Mouse (Mus musculus): ENCODE measurements around the gene Ddn. TPM values are rescaled to one million over a fixed set of nuclear protein-coding genes. Genes with fewer than 3 reads are reported as not detected.

Gene Ddn
- polyA plus RNA-seq, 1 experiment from 2014 or later: not detected

- H3K4me3 ChIP-seq (ENCODE audit: low read depth, low read length): peak overlapping the region; percentile 30
- H3K36me3 ChIP-seq (ENCODE audit: control insufficient read depth, insufficient read depth, low read length): peaks cover 2% of the 10 kb centered on the region; the same call in 1 of the 2 replicates
- no peaks in the 10 kb centered on the region for H3K9me3 ChIP-seq (ENCODE audit: control insufficient read depth, low read length)
- H3K4me2 ChIP-seq (ENCODE audit: low read depth, severe bottlenecking): peak overlapping the region; percentile 55
- peaks cover 21% of the 10 kb centered on the region for H3K4me1 ChIP-seq (ENCODE audit: control insufficient read depth, insufficient read depth, low read length)
- no peak overlapping the region for H3K27ac ChIP-seq (replicated peaks; ENCODE audit: low read depth, low read length)
- WGBS: under 1% methylated on average over 54 of the region's 58 CpGs
- peak overlapping the region; percentile 30; the same call in 1 of the 2 replicates for H3K9ac ChIP-seq (ENCODE audit: low read length)
- no peak for ATAC-seq (ENCODE audit: insufficient number of reproducible peaks, low FRiP score, low TSS enrichment, low read depth)
- peak; percentile 62 for DNase-seq (ENCODE audit: low spot score)
- H3K27me3 ChIP-seq (ENCODE audit: control insufficient read depth, insufficient read depth, low read length): peaks cover 84% of the 10 kb centered on the region
Measured at GRCm38 (mm10) chr15:98806809-98807770, 2.2 kb downstream of the Ddn start.

- WGBS: 4% methylated on average over 30 of the region's 30 CpGs
- peak overlapping the region; percentile 67 for H3K4me2 ChIP-seq (ENCODE audit: low read depth, severe bottlenecking)
- DNase-seq (ENCODE audit: low spot score) (peak; percentile 56), ATAC-seq (ENCODE audit: insufficient number of reproducible peaks, low FRiP score, low TSS enrichment, low read depth) (no peak)
- peaks cover 91% of the 10 kb centered on the region for H3K27me3 ChIP-seq (ENCODE audit: control insufficient read depth, insufficient read depth, low read length)
- H3K36me3 ChIP-seq (ENCODE audit: control insufficient read depth, insufficient read depth, low read length): no peaks in the 10 kb centered on the region; the same call in 1 of the 2 replicates
- H3K27ac ChIP-seq (replicated peaks; ENCODE audit: low read depth, low read length): no peak overlapping the region
- peak overlapping the region; percentile 31 for H3K4me3 ChIP-seq (ENCODE audit: low read depth, low read length)
- no peak overlapping the region for H3K9ac ChIP-seq (ENCODE audit: low read length)
- H3K4me1 ChIP-seq (ENCODE audit: control insufficient read depth, insufficient read depth, low read length): peaks cover 21% of the 10 kb centered on the region
- no peaks in the 10 kb centered on the region for H3K9me3 ChIP-seq (ENCODE audit: control insufficient read depth, low read length)
Measured at GRCm38 (mm10) chr15:98806071-98806808, 3.0 kb downstream of the Ddn start.

- H3K9me3 ChIP-seq (ENCODE audit: control insufficient read depth, low read length): no peaks in the 10 kb centered on the region
- peak; percentile 80 for DNase-seq (ENCODE audit: low spot score)
- WGBS: under 1% methylated on average over 64 of the region's 64 CpGs
- peaks cover 21% of the 10 kb centered on the region for H3K4me1 ChIP-seq (ENCODE audit: control insufficient read depth, insufficient read depth, low read length)
- H3K4me2 ChIP-seq (ENCODE audit: low read depth, severe bottlenecking): peak overlapping the region; percentile 67
- no peaks in the 10 kb centered on the region for H3K36me3 ChIP-seq (ENCODE audit: control insufficient read depth, insufficient read depth, low read length)
- H3K4me3 ChIP-seq (ENCODE audit: low read depth, low read length): peak overlapping the region; percentile 31
- peaks cover 96% of the 10 kb centered on the region for H3K27me3 ChIP-seq (ENCODE audit: control insufficient read depth, insufficient read depth, low read length)
- H3K27ac ChIP-seq (replicated peaks; ENCODE audit: low read depth, low read length): no peak overlapping the region
- no peak for ATAC-seq (ENCODE audit: insufficient number of reproducible peaks, low FRiP score, low TSS enrichment, low read depth)
- peak overlapping the region; percentile 28; the same call in 1 of the 2 replicates for H3K9ac ChIP-seq (ENCODE audit: low read length)
Measured at GRCm38 (mm10) chr15:98805324-98806040, 3.8 kb downstream of the Ddn start.

- no peaks in the 10 kb centered on the region for H3K36me3 ChIP-seq (ENCODE audit: control insufficient read depth, insufficient read depth, low read length)
- H3K27me3 ChIP-seq (ENCODE audit: control insufficient read depth, insufficient read depth, low read length): peaks cover 98% of the 10 kb centered on the region
- H3K4me3 ChIP-seq (ENCODE audit: low read depth, low read length): no peak overlapping the region
- no peak overlapping the region for H3K27ac ChIP-seq (replicated peaks; ENCODE audit: low read depth, low read length)
- DNase-seq (ENCODE audit: low spot score): peak; percentile 93
- WGBS: under 1% methylated on average over 32 of the region's 32 CpGs
- ATAC-seq (ENCODE audit: insufficient number of reproducible peaks, low FRiP score, low TSS enrichment, low read depth): no peak
- no peak overlapping the region; the same call in 1 of the 2 replicates for H3K4me2 ChIP-seq (ENCODE audit: low read depth, severe bottlenecking)
- H3K4me1 ChIP-seq (ENCODE audit: control insufficient read depth, insufficient read depth, low read length): peaks cover 21% of the 10 kb centered on the region
- no peaks in the 10 kb centered on the region for H3K9me3 ChIP-seq (ENCODE audit: control insufficient read depth, low read length)
- H3K9ac ChIP-seq (ENCODE audit: low read length): no peak overlapping the region
Measured at GRCm38 (mm10) chr15:98804054-98804453, 5.2 kb downstream of the Ddn start.

GRCm38 (mm10) chr15:98802926-98803325 lies 6.4 kb downstream of the Ddn start:
- DNase-seq (ENCODE audit: low spot score): no peak
- Histone ChIP-seq H3K27ac (replicated peaks; ENCODE audit: low read depth, low read length) (no peak overlapping the region), H3K27me3 (ENCODE audit: control insufficient read depth, insufficient read depth, low read length) (peaks cover 98% of the 10 kb centered on the region), H3K9ac (ENCODE audit: low read length) (no peak overlapping the region), H3K4me1 (ENCODE audit: control insufficient read depth, insufficient read depth, low read length) (peaks cover 18% of the 10 kb centered on the region), H3K4me2 (ENCODE audit: low read depth, severe bottlenecking) (no peak overlapping the region), H3K4me3 (ENCODE audit: low read depth, low read length) (no peak overlapping the region), H3K9me3 (ENCODE audit: control insufficient read depth, low read length) (no peaks in the 10 kb centered on the region), H3K36me3 (ENCODE audit: control insufficient read depth, insufficient read depth, low read length) (no peaks in the 10 kb centered on the region)
- no peak for ATAC-seq (ENCODE audit: insufficient number of reproducible peaks, low FRiP score, low TSS enrichment, low read depth)
- WGBS: 5% methylated on average over 8 of the region's 8 CpGs

- Histone ChIP-seq H3K4me1 (ENCODE audit: control insufficient read depth, insufficient read depth, low read length) (peaks cover 2% of the 10 kb centered on the region; the same call in 1 of the 2 replicates), H3K36me3 (ENCODE audit: control insufficient read depth, insufficient read depth, low read length) (no peaks in the 10 kb centered on the region), H3K27me3 (ENCODE audit: control insufficient read depth, insufficient read depth, low read length) (peaks cover 95% of the 10 kb centered on the region), H3K4me3 (ENCODE audit: low read depth, low read length) (no peak overlapping the region), H3K27ac (replicated peaks; ENCODE audit: low read depth, low read length) (no peak overlapping the region), H3K4me2 (ENCODE audit: low read depth, severe bottlenecking) (no peak overlapping the region), H3K9ac (ENCODE audit: low read length) (no peak overlapping the region), H3K9me3 (ENCODE audit: control insufficient read depth, low read length) (no peaks in the 10 kb centered on the region)
- WGBS: 10% methylated on average over 12 of the region's 12 CpGs
- ATAC-seq (ENCODE audit: insufficient number of reproducible peaks, low FRiP score, low TSS enrichment, low read depth) (no peak), DNase-seq (ENCODE audit: low spot score) (peak; percentile 92)
Measured at GRCm38 (mm10) chr15:98799396-98799795, 9.9 kb downstream of the Ddn start.

- DNase-seq (ENCODE audit: low spot score) (no peak), ATAC-seq (ENCODE audit: insufficient number of reproducible peaks, low FRiP score, low TSS enrichment, low read depth) (no peak)
- Histone ChIP-seq H3K27ac (replicated peaks; ENCODE audit: low read depth, low read length) (no peak overlapping the region), H3K27me3 (ENCODE audit: control insufficient read depth, insufficient read depth, low read length) (peaks cover 95% of the 10 kb centered on the region), H3K9ac (ENCODE audit: low read length) (no peak overlapping the region), H3K4me1 (ENCODE audit: control insufficient read depth, insufficient read depth, low read length) (peaks cover 2% of the 10 kb centered on the region; the same call in 1 of the 2 replicates), H3K4me3 (ENCODE audit: low read depth, low read length) (no peak overlapping the region), H3K9me3 (ENCODE audit: control insufficient read depth, low read length) (no peaks in the 10 kb centered on the region), H3K4me2 (ENCODE audit: low read depth, severe bottlenecking) (no peak overlapping the region), H3K36me3 (ENCODE audit: control insufficient read depth, insufficient read depth, low read length) (no peaks in the 10 kb centered on the region)
- 49% methylated on average over 3 of the region's 3 CpGs for WGBS
Measured at GRCm38 (mm10) chr15:98798903-98799302, 10.4 kb downstream of the Ddn start.
